Mouse (Mus musculus) lung, postnatal 36 days (tissue): ENCODE data around the gene Gbp9.
"Not testable (repeated sequence)": the region's sequence is repeated elsewhere in the genome, so short reads cannot be mapped to it uniquely, and the experiment has no call there.

Experiments used
- DNase-seq: peaks from one replicate; pipeline ENCODE4 v3.0.0; 2022; ENCODE audit warnings: mixed read lengths

Gene Gbp9

GRCm38 (mm10) chr5:105139409-105140088, at the start of gene Gbp9, which contains the start of the genes Gbp8 and Gbp4:
Gene Gbp9, minus strand, starts transcription at chr5:105139539.
Gene Gbp8, minus strand, starts transcription at chr5:105139540.
Gene Gbp4, minus strand, starts transcription at chr5:105139586.
- peak; percentile 68 for DNase-seq

- DNase-seq: no peak
Observed at GRCm38 (mm10) chr5:105181446-105181845, 42.1 kb upstream of the Gbp9 start.

GRCm38 (mm10) chr5:105156582-105156981, 17.2 kb upstream of the Gbp9 start:
- peak; percentile 17 for DNase-seq

- DNase-seq: no peak
Observed at GRCm38 (mm10) chr5:105154049-105154448, 14.7 kb upstream of the Gbp9 start.

- DNase-seq: not testable (repeated sequence)
Observed at GRCm38 (mm10) chr5:105148062-105148461, 8.7 kb upstream of the Gbp9 start.

GRCm38 (mm10) chr5:105146447-105146846, 7.1 kb upstream of the Gbp9 start:
- peak; percentile 54 for DNase-seq

GRCm38 (mm10) chr5:105145731-105146130, 6.4 kb upstream of the Gbp9 start:
- peak; percentile 58 for DNase-seq

GRCm38 (mm10) chr5:105140089-105140810, 911 bp upstream of the Gbp9 start:
- DNase-seq: not testable (repeated sequence)

GRCm38 (mm10) chr5:105138906-105139305, 433 bp downstream of the Gbp9 start:
- DNase-seq: no peak

- DNase-seq: peak; percentile 51
Observed at GRCm38 (mm10) chr5:105136706-105137304, 2.5 kb downstream of the Gbp9 start.

- DNase-seq: not testable (repeated sequence)
Observed at GRCm38 (mm10) chr5:105121731-105122130, 17.6 kb downstream of the Gbp9 start.

- peak; percentile 16 for DNase-seq
Observed at GRCm38 (mm10) chr5:105115740-105116139, 23.6 kb downstream of the Gbp9 start.

GRCm38 (mm10) chr5:105114696-105115095, 24.6 kb downstream of the Gbp9 start:
- DNase-seq: peak; percentile 34

- no peak for DNase-seq
Observed at GRCm38 (mm10) chr5:105113656-105114055, 25.7 kb downstream of the Gbp9 start.

- DNase-seq: peak; percentile 90
Observed at GRCm38 (mm10) chr5:105110271-105110852, 29.0 kb downstream of the Gbp9 start.

GRCm38 (mm10) chr5:105109775-105110174, 29.6 kb downstream of the Gbp9 start:
- peak; percentile 12 for DNase-seq

- not testable (repeated sequence) for DNase-seq
Observed at GRCm38 (mm10) chr5:105105689-105106088, 33.6 kb downstream of the Gbp9 start.

- no peak for DNase-seq
Observed at GRCm38 (mm10) chr5:105081900-105082299, 57.4 kb downstream of the Gbp9 start.

GRCm38 (mm10) chr5:105068356-105068755, 71.0 kb downstream of the Gbp9 start:
- DNase-seq: not testable (repeated sequence)

- DNase-seq: not testable (repeated sequence)
Observed at GRCm38 (mm10) chr5:105064443-105064842, 74.9 kb downstream of the Gbp9 start.

- DNase-seq: no peak
Observed at GRCm38 (mm10) chr5:105063321-105063720, 76.0 kb downstream of the Gbp9 start.

GRCm38 (mm10) chr5:105062403-105062802, 76.9 kb downstream of the Gbp9 start:
- peak; percentile 14 for DNase-seq

- no peak for DNase-seq
Observed at GRCm38 (mm10) chr5:105060224-105060623, 79.1 kb downstream of the Gbp9 start.
